In genomic region chr4:130999744-131000527, GRCm38 (mm10) we compare ENCODE assay signal across 23 mouse cellular contexts. TPM values are rescaled to one million over a fixed set of nuclear protein-coding genes. Genes with fewer than 3 reads are reported as not detected.
A peak's percentile ranks its signal among the peaks of the same experiment; 100 is the strongest.
DNase-seq lines count a peak whose midpoint lies in the region; ATAC-seq lines count a peak whose summit lies in the region.
"Had no signal": no experiment of that assay in that cellular context is flagged by ENCODE, and none has a peak within 500 bp of the region (broad histone marks: within the 10 kb centered on the region; RNA-seq: fewer than 3 reads in every experiment).

No protein-coding gene starts in this region.

- H3K27ac ChIP-seq in midbrain, embryonic 11.5 days (ENCODE audit: low read depth, low read length) = no peak overlapping the region
- no peak overlapping the region for H3K27ac ChIP-seq in midbrain, embryonic 10.5 days (replicated peaks)
- peak overlapping the region; percentile 84 for H3K27ac ChIP-seq in forebrain, embryonic 14.5 days (ENCODE audit: low read depth, low read length)
- H3K27ac ChIP-seq in neural tube, embryonic 15.5 days (replicated peaks) = 0 out of 2 replicates have a peak overlapping the region, but pooled peaks have one; percentile 3
- H3K27ac ChIP-seq: heart, embryonic 10.5 days; kidney, postnatal 0 days; limb, embryonic 13.5 days; liver, embryonic 14.5 days; stomach, embryonic 15.5 days had no signal

- H3K9me3 ChIP-seq in midbrain, embryonic 11.5 days (ENCODE audit: control insufficient read depth, low read length) = no peaks in the 10 kb centered on the region
- peaks cover 9% of the 10 kb centered on the region for H3K9me3 ChIP-seq in midbrain, embryonic 10.5 days (replicated peaks)
- H3K9me3 ChIP-seq in forebrain, embryonic 14.5 days (replicated peaks; ENCODE audit: control insufficient read depth, low read length) = 0 out of 2 replicates have a peak, but pooled peaks cover 5% of the 10 kb centered on the region
- H3K9me3 ChIP-seq in neural tube, embryonic 15.5 days (replicated peaks) = no peaks in the 10 kb centered on the region
- H3K9me3 ChIP-seq: stomach, embryonic 15.5 days had no signal

- 81% methylated on average over 5 of the region's 5 CpGs for WGBS in midbrain, embryonic 11.5 days
- 80% methylated on average over 5 of the region's 5 CpGs for WGBS in midbrain, embryonic 10.5 days
- 67% methylated on average over 5 of the region's 5 CpGs for WGBS in forebrain, embryonic 14.5 days
- 70% methylated on average over 5 of the region's 5 CpGs for WGBS in neural tube, embryonic 15.5 days

- H3K4me2 ChIP-seq in midbrain, embryonic 11.5 days = no peak overlapping the region
- no peak overlapping the region for H3K4me2 ChIP-seq in forebrain, embryonic 14.5 days (ENCODE audit: low read length)
- H3K4me2 ChIP-seq in neural tube, embryonic 15.5 days = no peak overlapping the region
- H3K4me2 ChIP-seq: limb, embryonic 13.5 days; stomach, embryonic 15.5 days had no signal

- no peak overlapping the region for H3K4me3 ChIP-seq in midbrain, embryonic 11.5 days (ENCODE audit: low read depth, low read length)
- no peak overlapping the region for H3K4me3 ChIP-seq in midbrain, embryonic 10.5 days
- no peak overlapping the region for H3K4me3 ChIP-seq in forebrain, embryonic 14.5 days (ENCODE audit: low read depth, low read length)
- no peak overlapping the region for H3K4me3 ChIP-seq in neural tube, embryonic 15.5 days (replicated peaks)
- H3K4me3 ChIP-seq: heart, embryonic 10.5 days; limb, embryonic 13.5 days; stomach, embryonic 15.5 days had no signal

- DNase-seq in midbrain, embryonic 11.5 days (ENCODE audit: low spot score, missing footprints) = peak; percentile 71
- no peak for DNase-seq in midbrain, embryonic 10.5 days (ENCODE audit: low spot score)
- DNase-seq in ES-CJ7 (ENCODE audit: low read depth, low spot score) = peak; percentile 14
- DNase-seq in forebrain, embryonic 14.5 days (ENCODE audit: low spot score) = peak; percentile 29
- DNase-seq in kidney, postnatal 4 days = no peak
- DNase-seq in kidney, adult 11 months = no peak
- DNase-seq: adrenal gland, postnatal 25 days; cerebellum, adult 18-20 months; cerebellum, postnatal 25 days; embryo, embryonic 11 days; kidney, adult 18-20 months; layer of hippocampus, postnatal 36 days; right cerebral cortex, postnatal 25 days; thymus, adult 18-20 months had no signal

- no peaks in the 10 kb centered on the region for H3K27me3 ChIP-seq in midbrain, embryonic 11.5 days (ENCODE audit: control insufficient read depth, insufficient read depth, low read length)
- H3K27me3 ChIP-seq in midbrain, embryonic 10.5 days (ENCODE audit: low read depth, poor library complexity, severe bottlenecking) = no peaks in the 10 kb centered on the region; the same call in 1 of the 2 replicates
- no peaks in the 10 kb centered on the region for H3K27me3 ChIP-seq in forebrain, embryonic 14.5 days (replicated peaks; ENCODE audit: control insufficient read depth, insufficient read depth, low read length)
- H3K27me3 ChIP-seq in neural tube, embryonic 15.5 days (replicated peaks) = no peaks in the 10 kb centered on the region
- H3K27me3 ChIP-seq: limb, embryonic 13.5 days; Patski; stomach, embryonic 15.5 days had no signal

- ATAC-seq in midbrain, embryonic 11.5 days (ENCODE audit: low FRiP score) = no peak
- peak; percentile 60 for ATAC-seq in forebrain, embryonic 14.5 days
- ATAC-seq in neural tube, embryonic 15.5 days (ENCODE audit: low FRiP score) = peak; percentile 41; the same call in 1 of the 2 replicates
- ATAC-seq: Patski had no signal

- H3K36me3 ChIP-seq in midbrain, embryonic 11.5 days (ENCODE audit: control insufficient read depth, insufficient read depth, low read length) = no peaks in the 10 kb centered on the region
- H3K36me3 ChIP-seq in midbrain, embryonic 10.5 days = no peaks in the 10 kb centered on the region
- no peaks in the 10 kb centered on the region for H3K36me3 ChIP-seq in forebrain, embryonic 14.5 days (ENCODE audit: control insufficient read depth, insufficient read depth, low read length)
- H3K36me3 ChIP-seq in neural tube, embryonic 15.5 days = no peaks in the 10 kb centered on the region
- H3K36me3 ChIP-seq: heart, embryonic 10.5 days; limb, embryonic 13.5 days; stomach, embryonic 15.5 days had no signal

- no peaks in the 10 kb centered on the region for H3K4me1 ChIP-seq in midbrain, embryonic 11.5 days (ENCODE audit: control insufficient read depth, insufficient read depth, low read length)
- H3K4me1 ChIP-seq in midbrain, embryonic 10.5 days = peaks cover 7% of the 10 kb centered on the region; the same call in 1 of the 2 replicates
- H3K4me1 ChIP-seq in forebrain, embryonic 14.5 days (ENCODE audit: control insufficient read depth, insufficient read depth, low read length) = peaks cover 16% of the 10 kb centered on the region
- peaks cover 20% of the 10 kb centered on the region for H3K4me1 ChIP-seq in neural tube, embryonic 15.5 days
- H3K4me1 ChIP-seq: limb, embryonic 13.5 days; stomach, embryonic 15.5 days had no signal

- no peak overlapping the region for H3K9ac ChIP-seq in midbrain, embryonic 11.5 days (ENCODE audit: low read length)
- no peak overlapping the region for H3K9ac ChIP-seq in forebrain, embryonic 14.5 days (ENCODE audit: low read length)
- no peak overlapping the region for H3K9ac ChIP-seq in neural tube, embryonic 15.5 days (replicated peaks)
- H3K9ac ChIP-seq: limb, embryonic 13.5 days; liver, embryonic 14.5 days; stomach, embryonic 15.5 days had no signal

RNA-seq across cellular contexts. Expression of gene Matn1, which starts 55.8 kb away (rescaled TPM):
- not detected in 2 replicates for polyA plus RNA-seq in midbrain, embryonic 11.5 days (2014; fragmentation: Nextera tagmentation; extraction: Ambion mirVana)
- not detected in 2 replicates for polyA plus RNA-seq in midbrain, embryonic 10.5 days (2016; fragmentation: Nextera tagmentation; extraction: Ambion mirVana)
- polyA plus RNA-seq in forebrain, embryonic 14.5 days (2014; fragmentation: Nextera tagmentation; extraction: Ambion mirVana) = 0.09 and 0.10 TPM in 2 replicates
- polyA plus RNA-seq in neural tube, embryonic 15.5 days (2015; fragmentation: Nextera tagmentation; extraction: Ambion mirVana) = 3.0 and 10.8 TPM in 2 replicates
- polyA plus RNA-seq: heart, embryonic 10.5 days; heart, postnatal 0 days; neural tube, embryonic 11.5 days; Patski; stomach, embryonic 15.5 days had no signal

Comparison
In these comparisons a context has a peak if more than half of its experiments do, and no peak if none do; other contexts are left out.
1. DNase-seq: peak in midbrain, embryonic 11.5 days (single experiment), ES-CJ7 (single experiment) and forebrain, embryonic 14.5 days (single experiment); none in midbrain, embryonic 10.5 days (single experiment), kidney, postnatal 4 days (0 of 2) and kidney, adult 11 months (single experiment).
2. H3K27ac ChIP-seq: peak in forebrain, embryonic 14.5 days (single experiment) and neural tube, embryonic 15.5 days (single experiment); none in midbrain, embryonic 11.5 days (single experiment) and midbrain, embryonic 10.5 days (single experiment).